Mouse (Mus musculus): ENCODE results near the gene Sorcs2.

Sorcs2 gene

GRCm38 (mm10) chr5:36358161-36358560, 39.8 kb downstream of the Sorcs2 start:
- no peak for DNase-seq (ENCODE audit: low spot score)

- no peak for DNase-seq (ENCODE audit: low spot score)
These were observed 41.3 kb downstream of the Sorcs2 start for GRCm38 (mm10) chr5:36356659-36357058.

- no peak for DNase-seq (ENCODE audit: low spot score)
These were observed 42.3 kb downstream of the Sorcs2 start for GRCm38 (mm10) chr5:36355683-36356082.

GRCm38 (mm10) chr5:36353679-36354078, 44.3 kb downstream of the Sorcs2 start:
- no peak for DNase-seq (ENCODE audit: low spot score)

GRCm38 (mm10) chr5:36353194-36353593, 44.7 kb downstream of the Sorcs2 start:
- DNase-seq (ENCODE audit: low spot score), result no peak

- DNase-seq (ENCODE audit: low spot score), result no peak
These were observed 51.2 kb downstream of the Sorcs2 start for GRCm38 (mm10) chr5:36346698-36347097.

- DNase-seq (ENCODE audit: low spot score), result no peak
These were observed 58.7 kb downstream of the Sorcs2 start for GRCm38 (mm10) chr5:36339283-36339682.

- no peak for DNase-seq (ENCODE audit: low spot score)
These were observed 61.7 kb downstream of the Sorcs2 start for GRCm38 (mm10) chr5:36336252-36336651.

- DNase-seq (ENCODE audit: low spot score), result no peak
These were observed 62.3 kb downstream of the Sorcs2 start for GRCm38 (mm10) chr5:36335661-36336060.

- no peak for DNase-seq (ENCODE audit: low spot score)
These were observed 63.7 kb downstream of the Sorcs2 start for GRCm38 (mm10) chr5:36334227-36334626.

GRCm38 (mm10) chr5:36330472-36331155, 67.3 kb downstream of the Sorcs2 start:
- no peak for DNase-seq (ENCODE audit: low spot score)

GRCm38 (mm10) chr5:36326057-36327010, 71.6 kb downstream of the Sorcs2 start:
- no peak for DNase-seq (ENCODE audit: low spot score)

GRCm38 (mm10) chr5:36324140-36324572, 73.8 kb downstream of the Sorcs2 start:
- DNase-seq (ENCODE audit: low spot score), result no peak

GRCm38 (mm10) chr5:36323526-36323925, 74.4 kb downstream of the Sorcs2 start:
- DNase-seq (ENCODE audit: low spot score), result peak; percentile 47

- no peak for DNase-seq (ENCODE audit: low spot score)
These were observed 76.4 kb downstream of the Sorcs2 start for GRCm38 (mm10) chr5:36321581-36321980.

GRCm38 (mm10) chr5:36320667-36321066, 77.3 kb downstream of the Sorcs2 start:
- DNase-seq (ENCODE audit: low spot score), result no peak

GRCm38 (mm10) chr5:36317641-36318368, 80.1 kb downstream of the Sorcs2 start:
- DNase-seq (ENCODE audit: low spot score), result no peak

GRCm38 (mm10) chr5:36315106-36315505, 82.8 kb downstream of the Sorcs2 start:
- DNase-seq (ENCODE audit: low spot score), result no peak

GRCm38 (mm10) chr5:36313353-36314079, 84.4 kb downstream of the Sorcs2 start:
- DNase-seq (ENCODE audit: low spot score), result no peak

GRCm38 (mm10) chr5:36312926-36313325, 85.0 kb downstream of the Sorcs2 start:
- no peak for DNase-seq (ENCODE audit: low spot score)

- DNase-seq (ENCODE audit: low spot score), result no peak
These were observed 93.5 kb downstream of the Sorcs2 start for GRCm38 (mm10) chr5:36304299-36304980.

Measured in ovary, postnatal 10 days (tissue).